Mouse (Mus musculus) brain, embryonic 14.5 days (tissue): Measurements from ENCODE around the gene Pde8a.

Experiments
- CTCF ChIP-seq: fragments of 200-500 bp; IDR thresholded peaks from 2 replicates; pipeline ENCODE4 v1.5.1; 2012; ENCODE audit warnings: inconsistent platforms, mild to moderate bottlenecking, moderate library complexity, borderline replicate concordance; ENCODE audit not compliant: insufficient read depth, insufficient read length; ENCODE audit errors: extremely low read depth
- POLR2A ChIP-seq: fragments of 200-500 bp; IDR thresholded peaks from 2 replicates; pipeline ENCODE4 v1.6.1; 2012; ENCODE audit warnings: mild to moderate bottlenecking, inconsistent platforms, borderline replicate concordance; ENCODE audit not compliant: poor library complexity, insufficient read depth, insufficient read length, severe bottlenecking; ENCODE audit errors: extremely low read depth

DNA sequence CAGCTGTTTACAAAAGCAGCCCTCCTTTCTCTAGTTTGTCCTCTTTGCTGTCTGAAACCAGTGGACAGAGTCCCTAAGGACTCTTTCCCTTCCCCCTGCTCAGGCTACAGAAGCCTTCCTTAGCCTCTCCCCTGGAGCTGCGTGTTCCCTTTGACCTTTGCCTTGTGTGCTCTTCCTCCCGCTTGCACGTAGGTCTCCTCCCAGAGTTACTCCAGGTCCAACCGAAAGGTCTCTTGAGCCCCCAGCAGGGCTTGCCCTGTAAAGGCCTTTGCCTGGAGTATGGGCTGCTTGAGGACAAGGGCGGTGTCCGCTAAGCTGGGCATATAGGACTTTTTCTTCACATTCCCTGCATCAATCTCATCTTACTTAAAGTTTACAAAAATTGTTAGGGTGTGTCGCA, 5.9 kb downstream of the Pde8a start:
- TF ChIP-seq CTCF (no peak), POLR2A (no peak)
